Mouse (Mus musculus) kidney, embryonic 14.5 days (tissue): Measurements from ENCODE around the gene Sec62. TPM values are rescaled to one million over a fixed set of nuclear protein-coding genes. Genes with fewer than 3 reads are reported as not detected.

Source experiments
- polyA plus RNA-seq: library from polyadenylated mRNA; unstranded; fragments of >200 nt; fragmentation: Nextera tagmentation; extraction: Ambion mirVana; gene quantifications from 2 replicates; pipeline ENCODE4 v1.2.1, GENCODE M21; 2014

Sec62 gene
- polyA plus RNA-seq, 1 experiment from 2014 or later: 98.0 TPM

Other genes starting within 250 kb of the Sec62 start
- gene Mecom, start 244.9 kb upstream of the Sec62 start, polyA plus RNA-seq: 50.8 and 89.3 TPM in 2 replicates
- not detected in 2 replicates for gene Actrt3, start 192.9 kb upstream of the Sec62 start, polyA plus RNA-seq
- gene Mynn, start 190.8 kb upstream of the Sec62 start, polyA plus RNA-seq: 27.2 and 38.1 TPM in 2 replicates
- gene Lrriq4, start 148.4 kb upstream of the Sec62 start, polyA plus RNA-seq: not detected in 2 replicates
- 1.9 and 2.5 TPM in 2 replicates for gene Lrrc34, start 145.0 kb upstream of the Sec62 start, polyA plus RNA-seq
- 0.24 TPM in 1 of 2 replicates, not detected in the other for gene Lrrc31, start 93.0 kb upstream of the Sec62 start, polyA plus RNA-seq
- gene Samd7, start 46.6 kb upstream of the Sec62 start, polyA plus RNA-seq: not detected in 2 replicates
- gene Gpr160, start 63.1 kb downstream of the Sec62 start, polyA plus RNA-seq: 7.0 and 10.1 TPM in 2 replicates
- 5.5 and 8.7 TPM in 2 replicates for gene Phc3, start 176.5 kb downstream of the Sec62 start, polyA plus RNA-seq
- gene Prkci, start 202.9 kb downstream of the Sec62 start, polyA plus RNA-seq: 19.4 and 48.4 TPM in 2 replicates